Mouse (Mus musculus) MEL (cell line): ENCODE measurements around the gene Dnah14. TPM values are rescaled to one million over a fixed set of nuclear protein-coding genes. Genes with fewer than 3 reads are reported as not detected.
A peak's percentile ranks its signal among the peaks of the same experiment; 100 is the strongest.

Experiments
- DNase-seq: peaks from one replicate; pipeline ENCODE4 v3.0.0; 2011; ENCODE audit warnings: low read depth, low spot score
- H3K27ac ChIP-seq: 2 replicates; pipeline ENCODE4 v1.5.1; 2012; ENCODE audit warnings: low read depth, mild to moderate bottlenecking, control low read depth, low read length, moderate library complexity; ENCODE audit not compliant: control insufficient read depth
- H3K27me3 ChIP-seq, 2 experiments: fragments of 150-350 bp in 1 of 2; sonication (generic) in 1 of 2; 2 replicates each; pipeline ENCODE4 v1.6.1; 2012; ENCODE audit warnings: low read length in 2 of 2, mild to moderate bottlenecking in 2 of 2, improper control_type of control experiment in 1 of 2, moderate library complexity in 1 of 2; ENCODE audit not compliant: insufficient read depth in 2 of 2, control insufficient read depth in 1 of 2
- H3K36me3 ChIP-seq, 2 experiments: 2 replicates each; pipeline ENCODE4 v1.6.1; 2012 to 2014; ENCODE audit warnings: low read length in 2 of 2, improper control_type of control experiment in 1 of 2, inconsistent platforms in 1 of 2, mild to moderate bottlenecking in 1 of 2; ENCODE audit not compliant: insufficient read depth in 2 of 2, control insufficient read depth in 1 of 2
- H3K4me1 ChIP-seq, 2 experiments: fragments of 150-350 bp in 1 of 2; sonication (generic) in 1 of 2; 2 replicates each; pipeline ENCODE4 v1.6.1; 2012; ENCODE audit warnings: low read length in 2 of 2, improper control_type of control experiment in 1 of 2, mild to moderate bottlenecking in 1 of 2; ENCODE audit not compliant: insufficient read depth in 2 of 2, control insufficient read depth in 1 of 2
- H3K4me3 ChIP-seq, 2 experiments: fragments of 150-350 bp in 1 of 2; sonication (generic) in 1 of 2; 2 replicates each; pipeline ENCODE4 v1.5.1; 2012; ENCODE audit warnings: low read depth in 2 of 2, low read length in 2 of 2, mild to moderate bottlenecking in 2 of 2, moderate library complexity in 2 of 2, control low read depth in 1 of 2, improper control_type of control experiment in 1 of 2; ENCODE audit not compliant: control insufficient read depth in 1 of 2, insufficient read depth in 1 of 2
- H3K79me2 ChIP-seq: 2 replicates; pipeline ENCODE4 v1.6.1; 2012; ENCODE audit warnings: mild to moderate bottlenecking, low read length, moderate library complexity; ENCODE audit not compliant: control insufficient read depth, poor library complexity, insufficient read depth
- H3K9ac ChIP-seq: 2 replicates; pipeline ENCODE4 v1.6.1; 2012; ENCODE audit warnings: low read depth, mild to moderate bottlenecking, control low read depth, low read length, moderate library complexity; ENCODE audit not compliant: control insufficient read depth, poor library complexity, severe bottlenecking
- H3K9me3 ChIP-seq: fragments of 150-350 bp; sonication (generic); replicated peaks from 2 replicates; pipeline ENCODE4 v1.6.1; 2012; ENCODE audit warnings: mild to moderate bottlenecking, low read length, improper control_type of control experiment, moderate library complexity; ENCODE audit not compliant: insufficient read depth
- BHLHE40 ChIP-seq: IDR thresholded peaks from 2 replicates; pipeline ENCODE4 v1.6.1; 2012; ENCODE audit warnings: low read depth, mild to moderate bottlenecking, inconsistent platforms, low read length, improper control_type of control experiment, borderline replicate concordance
- E2F4 ChIP-seq: IDR thresholded peaks from 2 replicates; pipeline ENCODE4 v1.6.1; 2011; ENCODE audit warnings: low read depth, low read length, improper control_type of control experiment, borderline replicate concordance
- ETS1 ChIP-seq: IDR thresholded peaks from 2 replicates; pipeline ENCODE4 v1.6.1; 2012; ENCODE audit warnings: low read depth, mild to moderate bottlenecking, inconsistent platforms, low read length, improper control_type of control experiment, moderate library complexity
- GABPA ChIP-seq: IDR thresholded peaks from 2 replicates; pipeline ENCODE4 v1.6.1; 2012; ENCODE audit warnings: low read depth, mild to moderate bottlenecking, inconsistent platforms, low read length, improper control_type of control experiment, moderate library complexity
- GATA1 ChIP-seq: IDR thresholded peaks from 2 replicates; pipeline ENCODE4 v1.6.1; 2011; ENCODE audit warnings: low read depth, low read length, improper control_type of control experiment
- HCFC1 ChIP-seq: IDR thresholded peaks from 2 replicates; pipeline ENCODE4 v1.6.1; 2012; ENCODE audit warnings: low read depth, mild to moderate bottlenecking, inconsistent platforms, low read length, improper control_type of control experiment, moderate library complexity
- JUND ChIP-seq: IDR thresholded peaks from 2 replicates; pipeline ENCODE4 v1.6.1; 2011; ENCODE audit warnings: low read depth, mild to moderate bottlenecking, improper control_type of control experiment, low read length
- KAT2A ChIP-seq: conservative IDR thresholded peaks from 2 replicates; pipeline ENCODE4 v1.6.1; 2012; ENCODE audit warnings: low read depth, low read length, improper control_type of control experiment, inconsistent platforms
- MAX ChIP-seq: IDR thresholded peaks from 2 replicates; pipeline ENCODE4 v1.6.1; 2011; ENCODE audit warnings: low read length, improper control_type of control experiment
- MAZ ChIP-seq: IDR thresholded peaks from 2 replicates; pipeline ENCODE4 v1.6.1; 2012; ENCODE audit warnings: low read depth, mild to moderate bottlenecking, inconsistent platforms, low read length, improper control_type of control experiment
- MEF2A ChIP-seq: IDR thresholded peaks from 2 replicates; pipeline ENCODE4 v1.6.1; 2014; ENCODE audit warnings: low read depth, mild to moderate bottlenecking, inconsistent platforms, low read length, improper control_type of control experiment; ENCODE audit not compliant: poor library complexity, insufficient replicate concordance, severe bottlenecking; ENCODE audit errors: extremely low read depth
- MXI1 ChIP-seq: IDR thresholded peaks from 2 replicates; pipeline ENCODE4 v1.6.1; 2011; ENCODE audit warnings: mild to moderate bottlenecking, low read depth, low read length, improper control_type of control experiment
- MYC ChIP-seq: IDR thresholded peaks from 2 replicates; pipeline ENCODE4 v1.6.1; 2011; ENCODE audit warnings: low read depth, mild to moderate bottlenecking, low read length, improper control_type of control experiment, moderate library complexity
- NELFE ChIP-seq: IDR thresholded peaks from 2 replicates; pipeline ENCODE4 v1.6.1; 2011; ENCODE audit warnings: low read depth, low read length, improper control_type of control experiment
- NRF1 ChIP-seq: IDR thresholded peaks from 2 replicates; pipeline ENCODE4 v1.6.1; 2014; ENCODE audit warnings: low read depth, mild to moderate bottlenecking, inconsistent platforms, low read length, improper control_type of control experiment, moderate library complexity; ENCODE audit not compliant: poor library complexity, insufficient read depth, severe bottlenecking
- POLR2AphosphoS2 ChIP-seq: IDR thresholded peaks from 2 replicates; pipeline ENCODE4 v1.6.1; 2011; ENCODE audit warnings: low read length, improper control_type of control experiment
- POLR2AphosphoS5 ChIP-seq: IDR thresholded peaks from 2 replicates; pipeline ENCODE4 v1.6.1; 2012; ENCODE audit warnings: low read depth, borderline replicate concordance, mild to moderate bottlenecking, inconsistent platforms, low read length, moderate library complexity, mixed read lengths
- SIN3A ChIP-seq: IDR thresholded peaks from 2 replicates; pipeline ENCODE4 v1.6.1; 2012; ENCODE audit warnings: low read length, improper control_type of control experiment, inconsistent platforms
- TAL1 ChIP-seq: IDR thresholded peaks from 2 replicates; pipeline ENCODE4 v1.6.1; 2012; ENCODE audit warnings: mild to moderate bottlenecking, inconsistent platforms, low read length, moderate library complexity, mixed read lengths
- TBP ChIP-seq: IDR thresholded peaks from 2 replicates; pipeline ENCODE4 v1.8.0; 2011; ENCODE audit warnings: low read depth, low read length, improper control_type of control experiment
- TCF12 ChIP-seq: IDR thresholded peaks from 2 replicates; pipeline ENCODE4 v1.6.1; 2014; ENCODE audit warnings: low read depth, mild to moderate bottlenecking, inconsistent platforms, low read length, improper control_type of control experiment, moderate library complexity
- UBTF ChIP-seq: IDR thresholded peaks from 2 replicates; pipeline ENCODE4 v1.6.1; 2012; ENCODE audit warnings: low read depth, mild to moderate bottlenecking, inconsistent platforms, low read length, improper control_type of control experiment, moderate library complexity, borderline replicate concordance; ENCODE audit not compliant: insufficient read depth
- USF1 ChIP-seq: IDR thresholded peaks from 2 replicates; pipeline ENCODE4 v1.6.1; 2014; ENCODE audit warnings: low read depth, mild to moderate bottlenecking, inconsistent platforms, low read length, improper control_type of control experiment, moderate library complexity
- ZC3H11A ChIP-seq: IDR thresholded peaks from 2 replicates; pipeline ENCODE4 v1.6.1; 2012; ENCODE audit warnings: low read depth, mild to moderate bottlenecking, inconsistent platforms, low read length, improper control_type of control experiment
- ZMIZ1 ChIP-seq: IDR thresholded peaks from 2 replicates; pipeline ENCODE4 v1.6.1; 2012; ENCODE audit warnings: low read depth, mild to moderate bottlenecking, inconsistent platforms, low read length, improper control_type of control experiment, moderate library complexity
- polyA plus RNA-seq, 2 experiments: library from polyadenylated mRNA; stranded (reverse) in 1 of 2; unstranded in 1 of 2; fragments of >175 nt in 1 of 2; fragments of >200 nt in 1 of 2; gene quantifications; 2 replicates each; pipeline versions ENCODE4 v1.2.1 to v1.2.4; 2012; ENCODE audit warnings: low replicate concordance in 2 of 2, low read depth in 1 of 2; ENCODE audit not compliant: insufficient read length in 2 of 2, insufficient read depth in 1 of 2, missing spikeins in 1 of 2
- total RNA-seq: library from RNA; depleted of rRNA; stranded (reverse); fragments of 300-350 nt; gene quantifications from 2 replicates; pipeline ENCODE4 v1.2.3, GENCODE M21; 2012

Gene Dnah14
- total and polyA plus RNA-seq, 3 experiments = 0.77 to 1.2 TPM; not detected in 1

- H3K27ac ChIP-seq = no peak overlapping the region
- H3K4me1 ChIP-seq = no peaks in the 10 kb centered on the region
- no peaks in the 10 kb centered on the region for H3K79me2 ChIP-seq
- TF ChIP-seq MYC (no peak), ETS1 (no peak), JUND (no peak), USF1 (peak; percentile 65; the same call in 1 of the 2 replicates), MEF2A (no peak), ZC3H11A (no peak), POLR2AphosphoS5 (no peak), POLR2AphosphoS2 (no peak)
- no peak overlapping the region for H3K9ac ChIP-seq
- H3K36me3 ChIP-seq = no peaks in the 10 kb centered on the region
- DNase-seq = peak; percentile 4
- H3K4me3 ChIP-seq = no peak overlapping the region
- H3K27me3 ChIP-seq = no peaks in the 10 kb centered on the region; a peak in 1 of 4 replicates
- no peaks in the 10 kb centered on the region for H3K9me3 ChIP-seq
These were observed 157.2 kb downstream of the Dnah14 start for GRCm38 (mm10) chr1:181733517-181733916.

- Histone ChIP-seq H3K9ac (no peak overlapping the region), H3K36me3 (no peaks in the 10 kb centered on the region), H3K4me1 (no peaks in the 10 kb centered on the region), H3K79me2 (no peaks in the 10 kb centered on the region), H3K9me3 (no peaks in the 10 kb centered on the region), H3K27ac (no peak overlapping the region), H3K27me3 (no peaks in the 10 kb centered on the region; a peak in 1 of 4 replicates), H3K4me3 (no peak overlapping the region)
- TF ChIP-seq GATA1 = no peak
- no peak for TF ChIP-seq E2F4
- TF ChIP-seq MXI1 = no peak
- no peak for TF ChIP-seq TBP
- TF ChIP-seq MAZ = no peak
- TF ChIP-seq ZMIZ1 = no peak
- TF ChIP-seq TAL1 = no peak
- no peak for TF ChIP-seq GABPA
- TF ChIP-seq SIN3A = no peak
- TF ChIP-seq HCFC1 = no peak
- no peak for TF ChIP-seq KAT2A
- TF ChIP-seq TCF12 = no peak
- TF ChIP-seq NRF1 = no peak
- TF ChIP-seq USF1 = no peak
- TF ChIP-seq UBTF = no peak
- no peak for TF ChIP-seq BHLHE40
- TF ChIP-seq MAX = no peak
- TF ChIP-seq POLR2AphosphoS2 = no peak
- no peak for TF ChIP-seq NELFE
- DNase-seq = no peak
These were observed 163.9 kb downstream of the Dnah14 start for GRCm38 (mm10) chr1:181740259-181740658.
